Mouse (Mus musculus) liver, embryonic 14.5 days (tissue): ENCODE measurements around the gene Snrpf.

Source experiments
- CTCF ChIP-seq: IDR thresholded peaks from 2 replicates; pipeline ENCODE4 v1.5.1; 2016; ENCODE audit warnings: antibody characterized with exemption, low read depth, control low read depth
- EP300 ChIP-seq: IDR thresholded peaks from 2 replicates; pipeline ENCODE4 v1.6.1; 2016; ENCODE audit warnings: antibody characterized with exemption, low read depth

GRCm38 (mm10) chr10:93603256-93603655 lies 13.8 kb upstream of the Snrpf start:
- TF ChIP-seq CTCF = peak; percentile 22; the same call in 1 of the 2 replicates
- TF ChIP-seq EP300 = no peak
